Mouse (Mus musculus) telencephalon, adult 2 months (tissue): ENCODE measurements around the gene F11.
A peak's percentile ranks its signal among the peaks of the same experiment; 100 is the strongest.

ENCODE experiments used
- DNase-seq: peaks from one replicate; pipeline ENCODE4 v3.0.0-alpha.2; 2011; ENCODE audit warnings: low read depth, low spot score

F11 gene

GRCm38 (mm10) chr8:45246307-45246706 lies 15.5 kb downstream of the F11 start:
- no peak for DNase-seq

DNA sequence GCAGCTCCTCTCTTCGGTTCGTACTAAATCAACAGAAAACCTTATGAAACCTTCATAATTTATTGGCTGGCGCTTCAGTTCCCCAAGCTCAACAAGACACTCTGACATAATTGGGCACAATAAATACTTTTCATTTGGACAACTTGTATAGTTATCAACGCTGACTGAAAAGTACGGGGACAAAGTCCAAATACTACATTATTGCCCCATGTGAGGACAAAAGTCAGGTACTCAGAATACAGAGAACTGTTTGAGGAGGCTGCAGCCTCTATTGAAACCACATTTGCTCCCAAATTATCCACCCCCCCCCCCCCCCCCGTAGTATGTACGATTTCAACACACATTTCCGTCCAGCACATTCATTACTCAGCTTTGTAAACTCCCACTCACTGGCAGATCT lies 22.5 kb downstream of the F11 start:
- DNase-seq, result no peak

GRCm38 (mm10) chr8:45238282-45238681 lies 23.5 kb downstream of the F11 start:
- peak; percentile 26 for DNase-seq

GRCm38 (mm10) chr8:45236164-45236912 lies 25.5 kb downstream of the F11 start:
- DNase-seq, result peak; percentile 22

- DNase-seq, result no peak
Observed at GRCm38 (mm10) chr8:45235228-45235627, 26.6 kb downstream of the F11 start.

- DNase-seq, result no peak
Observed at GRCm38 (mm10) chr8:45233256-45233655, 28.6 kb downstream of the F11 start.

DNA sequence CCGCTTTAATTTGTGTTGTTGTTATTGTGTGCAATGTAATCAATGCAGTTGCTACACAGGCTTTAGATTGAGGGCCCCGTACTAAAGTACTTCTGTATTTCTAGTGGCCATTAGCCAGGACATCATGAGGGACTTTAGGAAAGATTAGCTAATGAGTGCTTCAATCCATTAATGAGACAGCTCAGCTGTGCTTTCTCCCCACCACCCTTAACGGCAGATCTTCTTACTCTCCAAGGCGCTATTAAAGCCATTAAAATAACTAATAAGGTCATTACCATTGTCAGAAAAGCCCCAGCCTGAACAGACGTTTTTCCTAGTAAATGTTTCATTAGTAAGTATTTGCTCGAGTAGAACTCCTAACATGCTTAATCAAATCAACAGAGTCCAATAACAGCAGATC lies 59.4 kb downstream of the F11 start:
- no peak for DNase-seq

- DNase-seq, result peak; percentile 52
Observed at GRCm38 (mm10) chr8:45201605-45202004, 60.2 kb downstream of the F11 start.

DNA sequence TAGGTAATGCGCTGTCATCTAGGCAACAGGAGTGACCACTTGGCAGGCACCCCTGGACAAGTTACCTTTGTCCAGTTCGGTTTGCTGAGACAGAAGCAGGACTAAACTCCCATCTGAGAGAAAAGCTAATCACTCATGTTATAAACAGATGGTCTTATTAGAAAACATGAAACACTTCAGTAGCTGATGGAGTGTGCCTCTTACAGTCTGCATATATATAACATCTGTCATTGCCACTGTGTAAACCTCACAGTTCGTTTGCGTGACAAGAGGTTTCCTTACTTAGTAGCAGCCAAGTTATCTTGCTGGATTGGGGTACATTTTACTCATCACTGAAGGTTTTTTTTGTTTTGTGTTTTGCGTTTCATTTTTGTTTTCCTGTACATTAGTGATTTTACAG lies 64.5 kb downstream of the F11 start:
- DNase-seq, result no peak

GRCm38 (mm10) chr8:45195954-45196526 lies 65.8 kb downstream of the F11 start:
- DNase-seq, result no peak
